Mouse (Mus musculus) cortical plate, adult 2 months (tissue): ENCODE measurements at regions not wholly inside any gene's neighbourhood (a gene's known extent, or its start where the extent isn't known, plus 50 kb on each side); places are given as distances from the start of the nearest gene placed in this dataset.

Experiments used
- CTCF ChIP-seq: fragments of 200-500 bp; IDR thresholded peaks from 2 replicates; pipeline ENCODE4 v1.5.1; 2011; ENCODE audit warnings: mild to moderate bottlenecking, control low read depth, low read length; ENCODE audit not compliant: insufficient read depth; ENCODE audit errors: extremely low read depth
- POLR2A ChIP-seq: fragments of 200-500 bp; IDR thresholded peaks from 2 replicates; pipeline ENCODE4 v1.6.1; 2011; ENCODE audit warnings: mild to moderate bottlenecking, low read length, control low read depth; ENCODE audit not compliant: insufficient read depth; ENCODE audit errors: extremely low read depth

- TF ChIP-seq CTCF (no peak), POLR2A (no peak)
These were observed 831.3 kb downstream of the Pla2g4a start for GRCm38 (mm10) chr1:149129767-149130287.
